In genomic region chr16:55821571-55821981, GRCm38 (mm10) we compare ENCODE assay signal across 8 mouse cellular contexts. TPM values are rescaled to one million over a fixed set of nuclear protein-coding genes. Genes with fewer than 3 reads are reported as not detected.
DNase-seq lines count a peak whose midpoint lies in the region; ATAC-seq and TF ChIP-seq lines count a peak whose summit lies in the region.

No protein-coding gene starts in this region.

- no peak for TF ChIP-seq CTCF in olfactory bulb, adult 2 months (IDR thresholded peaks at IDR 0.05; ENCODE audit: insufficient read depth, low read depth, low read length)

- under 1% methylated on average over 40 of the region's 40 CpGs for WGBS in embryonic facial prominence, embryonic 15.5 days
- WGBS in hindbrain, embryonic 16.5 days: under 1% methylated on average over 25 of the region's 40 CpGs
- under 1% methylated on average over 40 of the region's 40 CpGs for WGBS in liver, embryonic 15.5 days (ENCODE audit: insufficient replicate concordance)
- 0% methylated on average over 40 of the region's 40 CpGs for WGBS in olfactory bulb, adult 2 months

- no peaks in the 10 kb centered on the region for H3K9me3 ChIP-seq in embryonic facial prominence, embryonic 15.5 days (replicated peaks)
- H3K9me3 ChIP-seq in hindbrain, embryonic 16.5 days (ENCODE audit: control insufficient read depth, low read length): no peaks in the 10 kb centered on the region
- no peaks in the 10 kb centered on the region for H3K9me3 ChIP-seq in liver, embryonic 15.5 days (replicated peaks)

- H3K36me3 ChIP-seq in embryonic facial prominence, embryonic 15.5 days: peaks cover 19% of the 10 kb centered on the region
- H3K36me3 ChIP-seq in hindbrain, embryonic 16.5 days (ENCODE audit: control insufficient read depth, insufficient read depth, low read length): peaks cover 8% of the 10 kb centered on the region
- H3K36me3 ChIP-seq in liver, embryonic 15.5 days (replicated peaks): peaks cover 15% of the 10 kb centered on the region

- peak; percentile 20 for ATAC-seq in cerebellum, adult (ENCODE audit: insufficient number of reproducible peaks, low FRiP score, low TSS enrichment)
- no peak; the same call in none of the 2 replicates for ATAC-seq in embryonic facial prominence, embryonic 15.5 days (ENCODE audit: insufficient number of reproducible peaks, low FRiP score, low TSS enrichment, low read depth)
- peak; percentile 49 for ATAC-seq in hindbrain, embryonic 16.5 days
- ATAC-seq in liver, embryonic 15.5 days (ENCODE audit: insufficient read depth): peak; percentile 1; the same call in 1 of the 2 replicates

- H3K27ac ChIP-seq in embryonic facial prominence, embryonic 15.5 days (replicated peaks): peak overlapping the region; percentile 94
- peak overlapping the region; percentile 32 for H3K27ac ChIP-seq in hindbrain, embryonic 16.5 days (ENCODE audit: low read depth, low read length)
- peak overlapping the region; percentile 63 for H3K27ac ChIP-seq in liver, embryonic 15.5 days (replicated peaks)
- peak overlapping the region; percentile 53 for H3K27ac ChIP-seq in olfactory bulb, adult 2 months (ENCODE audit: insufficient read depth, low read depth, low read length)

- no peak for DNase-seq in cerebellum, adult 9-10 months
- peak; percentile 83 for DNase-seq in A20 (ENCODE audit: low read depth, low spot score)
- DNase-seq in ovary, postnatal 14 days (ENCODE audit: low spot score): no peak

- peak overlapping the region; percentile 83 for H3K9ac ChIP-seq in embryonic facial prominence, embryonic 15.5 days
- H3K9ac ChIP-seq in hindbrain, embryonic 16.5 days (ENCODE audit: low read depth, low read length): peak overlapping the region; percentile 81
- peak overlapping the region; percentile 75 for H3K9ac ChIP-seq in liver, embryonic 15.5 days

- H3K27me3 ChIP-seq in embryonic facial prominence, embryonic 15.5 days: no peaks in the 10 kb centered on the region
- H3K27me3 ChIP-seq in hindbrain, embryonic 16.5 days (replicated peaks; ENCODE audit: control insufficient read depth, insufficient read depth, low read length): no peaks in the 10 kb centered on the region
- H3K27me3 ChIP-seq in liver, embryonic 15.5 days: peaks cover 29% of the 10 kb centered on the region

- H3K4me1 ChIP-seq in embryonic facial prominence, embryonic 15.5 days: peaks cover 21% of the 10 kb centered on the region
- H3K4me1 ChIP-seq in hindbrain, embryonic 16.5 days (ENCODE audit: control insufficient read depth, insufficient read depth, low read depth, low read length): peaks cover 8% of the 10 kb centered on the region
- peaks cover 17% of the 10 kb centered on the region for H3K4me1 ChIP-seq in liver, embryonic 15.5 days (replicated peaks)
- peaks cover 13% of the 10 kb centered on the region for H3K4me1 ChIP-seq in olfactory bulb, adult 2 months (ENCODE audit: control insufficient read depth, insufficient read depth, low read length)

- peak overlapping the region; percentile 73 for H3K4me2 ChIP-seq in embryonic facial prominence, embryonic 15.5 days (replicated peaks)
- peak overlapping the region; percentile 92 for H3K4me2 ChIP-seq in hindbrain, embryonic 16.5 days (ENCODE audit: low read length)
- H3K4me2 ChIP-seq in liver, embryonic 15.5 days: peak overlapping the region; percentile 89

- TF ChIP-seq POLR2A in olfactory bulb, adult 2 months (IDR thresholded peaks at IDR 0.05; ENCODE audit: insufficient read depth, low read depth, low read length): no peak

- peak overlapping the region; percentile 84 for H3K4me3 ChIP-seq in embryonic facial prominence, embryonic 15.5 days (replicated peaks)
- peak overlapping the region; percentile 89 for H3K4me3 ChIP-seq in hindbrain, embryonic 16.5 days (ENCODE audit: low read length)
- peak overlapping the region; percentile 73 for H3K4me3 ChIP-seq in liver, embryonic 15.5 days (replicated peaks)
- H3K4me3 ChIP-seq in olfactory bulb, adult 2 months (ENCODE audit: insufficient read depth, low read depth, low read length): peak overlapping the region; percentile 100

RNA-seq across cellular contexts. Expression of gene Nfkbiz, which starts 17.1 kb away (rescaled TPM):
- polyA plus RNA-seq in embryonic facial prominence, embryonic 15.5 days (2015; fragmentation: Nextera tagmentation; extraction: Ambion mirVana): 5.8 and 6.4 TPM in 2 replicates
- 1.6 and 1.8 TPM in 2 replicates for polyA plus RNA-seq in hindbrain, embryonic 16.5 days (2015; fragmentation: Nextera tagmentation; extraction: Ambion mirVana)
- 1.8 and 2.1 TPM in 2 replicates for polyA plus RNA-seq in liver, embryonic 15.5 days (2015; fragmentation: Nextera tagmentation; extraction: Ambion mirVana)
- polyA plus RNA-seq in olfactory bulb, adult 2 months (2012; ENCODE audit: insufficient read depth, insufficient read length, low replicate concordance, missing spikeins): not detected in 2 replicates

Comparison
In these comparisons a context has a peak if more than half of its experiments do, and no peak if none do; other contexts are left out.
1. H3K27ac ChIP-seq: peak in every context shown above with its lines; median percentile 94 in embryonic facial prominence, embryonic 15.5 days; 63 in liver, embryonic 15.5 days; 53 in olfactory bulb, adult 2 months; 32 in hindbrain, embryonic 16.5 days.